12 mouse cellular contexts compared by ENCODE assay signal in the genomic region with DNA sequence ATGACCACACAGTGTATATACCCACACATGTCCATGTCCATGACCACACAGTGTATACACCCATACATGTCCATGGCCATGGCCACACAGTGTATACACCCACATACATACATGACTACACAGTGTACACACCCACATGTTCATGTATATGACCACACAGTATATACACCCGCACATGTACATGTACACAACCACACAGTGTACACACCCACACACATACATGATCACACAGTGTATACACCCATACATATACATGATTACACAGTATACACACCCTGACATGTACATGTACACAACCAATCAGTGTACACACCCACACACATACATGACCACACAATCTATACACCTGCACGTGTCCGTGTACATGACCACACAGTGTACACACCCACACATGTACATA.
DNase-seq lines count a peak whose midpoint lies in the region; ATAC-seq and TF ChIP-seq lines count a peak whose summit lies in the region.
"Had no signal": no experiment of that assay in that cellular context is flagged by ENCODE, and none has a peak within 500 bp of the region (broad histone marks: within the 10 kb centered on the region; RNA-seq: fewer than 3 reads in every experiment).

No protein-coding gene starts in this region.

- no peaks in the 10 kb centered on the region for H3K27me3 ChIP-seq in kidney, embryonic 15.5 days
- H3K27me3 ChIP-seq in forebrain, postnatal 0 days (ENCODE audit: insufficient read depth, low read length): no peaks in the 10 kb centered on the region
- no peaks in the 10 kb centered on the region for H3K27me3 ChIP-seq in midbrain, embryonic 13.5 days
- no peaks in the 10 kb centered on the region for H3K27me3 ChIP-seq in heart, embryonic 10.5 days (ENCODE audit: insufficient read depth, poor library complexity, severe bottlenecking)
- H3K27me3 ChIP-seq: stomach, embryonic 15.5 days had no signal

- H3K4me2 ChIP-seq in kidney, embryonic 15.5 days: no peak overlapping the region
- H3K4me2 ChIP-seq in forebrain, postnatal 0 days (ENCODE audit: low read depth): no peak overlapping the region
- no peak overlapping the region for H3K4me2 ChIP-seq in midbrain, embryonic 13.5 days (replicated peaks)
- H3K4me2 ChIP-seq: stomach, embryonic 15.5 days had no signal

- H3K27ac ChIP-seq in kidney, embryonic 15.5 days: no peak overlapping the region
- H3K27ac ChIP-seq in cortical plate, adult 2 months (ENCODE audit: insufficient read depth, low read length): peak overlapping the region; percentile 53; the same call in 1 of the 2 replicates
- H3K27ac ChIP-seq in forebrain, postnatal 0 days (ENCODE audit: low read depth, low read length): no peak overlapping the region
- no peak overlapping the region for H3K27ac ChIP-seq in midbrain, embryonic 13.5 days
- no peak overlapping the region for H3K27ac ChIP-seq in heart, embryonic 10.5 days
- H3K27ac ChIP-seq: stomach, embryonic 15.5 days had no signal

- WGBS in kidney, embryonic 15.5 days: 90% methylated on average over 3 of the region's 3 CpGs
- WGBS in forebrain, postnatal 0 days: 97% methylated on average over 3 of the region's 3 CpGs
- WGBS in midbrain, embryonic 13.5 days: 94% methylated on average over 3 of the region's 3 CpGs
- WGBS in heart, embryonic 10.5 days: 85% methylated on average over 3 of the region's 3 CpGs

- no peak for DNase-seq in kidney, adult 11 months
- DNase-seq in forebrain, postnatal 0 days: no peak
- DNase-seq in cerebellum, postnatal 14 days: no peak
- DNase-seq in heart, embryonic 10.5 days (ENCODE audit: low spot score): no peak
- no peak for DNase-seq in right cerebral cortex, postnatal 25 days
- DNase-seq: adrenal gland, postnatal 36 days; cerebellum, adult 11-12 months; gastrocnemius, postnatal 25 days had no signal

- TF ChIP-seq CTCF in cortical plate, adult 2 months (IDR thresholded peaks at IDR 0.05; ENCODE audit: extremely low read depth, insufficient read depth, low read length): no peak
- TF ChIP-seq CTCF in forebrain, postnatal 0 days (IDR thresholded peaks at IDR 0.05; ENCODE audit: low read depth): no peak

- peak; percentile 58; the same call in 1 of the 2 replicates for ATAC-seq in kidney, embryonic 15.5 days (replicated peaks; ENCODE audit: low FRiP score)
- peak; percentile 23 for ATAC-seq in forebrain, postnatal 0 days
- ATAC-seq in midbrain, embryonic 13.5 days: peak; percentile 81

- H3K4me1 ChIP-seq in kidney, embryonic 15.5 days: no peaks in the 10 kb centered on the region
- H3K4me1 ChIP-seq in cortical plate, adult 2 months (ENCODE audit: control insufficient read depth, insufficient read depth, low read length): peaks cover 20% of the 10 kb centered on the region
- no peaks in the 10 kb centered on the region; the same call in 1 of the 2 replicates for H3K4me1 ChIP-seq in forebrain, postnatal 0 days (ENCODE audit: insufficient read depth)
- peaks cover 7% of the 10 kb centered on the region; the same call in 1 of the 2 replicates for H3K4me1 ChIP-seq in midbrain, embryonic 13.5 days (replicated peaks)
- peaks cover 9% of the 10 kb centered on the region; the same call in 1 of the 2 replicates for H3K4me1 ChIP-seq in heart, embryonic 10.5 days
- H3K4me1 ChIP-seq: stomach, embryonic 15.5 days had no signal

- no peaks in the 10 kb centered on the region for H3K36me3 ChIP-seq in kidney, embryonic 15.5 days
- H3K36me3 ChIP-seq in forebrain, postnatal 0 days (ENCODE audit: insufficient read depth): no peaks in the 10 kb centered on the region
- H3K36me3 ChIP-seq in midbrain, embryonic 13.5 days: no peaks in the 10 kb centered on the region
- no peaks in the 10 kb centered on the region for H3K36me3 ChIP-seq in heart, embryonic 10.5 days
- H3K36me3 ChIP-seq: stomach, embryonic 15.5 days had no signal

- no peak overlapping the region for H3K4me3 ChIP-seq in kidney, embryonic 15.5 days (replicated peaks)
- no peak overlapping the region for H3K4me3 ChIP-seq in cortical plate, adult 2 months (ENCODE audit: insufficient read depth, low read length)
- H3K4me3 ChIP-seq in forebrain, postnatal 0 days (ENCODE audit: low read depth, low read length): no peak overlapping the region
- H3K4me3 ChIP-seq in midbrain, embryonic 13.5 days (replicated peaks): no peak overlapping the region
- no peak overlapping the region for H3K4me3 ChIP-seq in heart, embryonic 10.5 days
- H3K4me3 ChIP-seq: stomach, embryonic 15.5 days had no signal

- H3K9ac ChIP-seq in kidney, embryonic 15.5 days: no peak overlapping the region
- H3K9ac ChIP-seq in forebrain, postnatal 0 days: no peak overlapping the region
- no peak overlapping the region for H3K9ac ChIP-seq in midbrain, embryonic 13.5 days (replicated peaks)
- H3K9ac ChIP-seq: stomach, embryonic 15.5 days had no signal

- no peaks in the 10 kb centered on the region for H3K9me3 ChIP-seq in kidney, embryonic 15.5 days (replicated peaks)
- H3K9me3 ChIP-seq in forebrain, postnatal 0 days (ENCODE audit: low read length): no peaks in the 10 kb centered on the region
- no peaks in the 10 kb centered on the region for H3K9me3 ChIP-seq in midbrain, embryonic 13.5 days
- no peaks in the 10 kb centered on the region for H3K9me3 ChIP-seq in heart, embryonic 10.5 days
- H3K9me3 ChIP-seq: stomach, embryonic 15.5 days had no signal

- no peak for TF ChIP-seq POLR2A in cortical plate, adult 2 months (IDR thresholded peaks at IDR 0.05; ENCODE audit: extremely low read depth, insufficient read depth, low read length)

Comparison
In these comparisons a context has a peak if more than half of its experiments do, and no peak if none do; other contexts are left out.
1. ATAC-seq: peak in every context shown above with its lines; median percentile 81 in midbrain, embryonic 13.5 days; 58 in kidney, embryonic 15.5 days; 23 in forebrain, postnatal 0 days.